Mouse (Mus musculus) embryonic facial prominence, embryonic 13.5 days (tissue): Measurements from ENCODE around the gene Foxn1. TPM values are rescaled to one million over a fixed set of nuclear protein-coding genes. Genes with fewer than 3 reads are reported as not detected.

ENCODE experiments used
- ATAC-seq: fragments of 200-750 bp; cut with Nextera tagmentation; 2 replicates; pipeline ENCODE4 v1.8.0; 2017; ENCODE audit warnings: low read depth; ENCODE audit not compliant: insufficient number of reproducible peaks, insufficient read depth, low FRiP score, low TSS enrichment
- H3K27ac ChIP-seq: fragments of 300-500 bp; sonication (generic); 2 replicates; pipeline ENCODE4 v1.5.1; 2015; ENCODE audit warnings: moderate library complexity, mild to moderate bottlenecking, inconsistent platforms
- H3K27me3 ChIP-seq: fragments of 300-500 bp; sonication (generic); 2 replicates; pipeline ENCODE4 v1.6.1; 2015; ENCODE audit warnings: mild to moderate bottlenecking, inconsistent platforms
- H3K36me3 ChIP-seq: fragments of 300-500 bp; sonication (generic); 2 replicates; pipeline ENCODE4 v1.6.1; 2015; ENCODE audit warnings: mild to moderate bottlenecking, inconsistent platforms
- H3K4me1 ChIP-seq: fragments of 300-500 bp; sonication (generic); 2 replicates; pipeline ENCODE4 v1.6.1; 2015; ENCODE audit warnings: inconsistent platforms
- H3K4me2 ChIP-seq: fragments of 300-500 bp; sonication (generic); 2 replicates; pipeline ENCODE4 v1.6.1; 2015; ENCODE audit warnings: moderate library complexity, mild to moderate bottlenecking, inconsistent platforms
- H3K4me3 ChIP-seq: fragments of 300-500 bp; sonication (generic); 2 replicates; pipeline ENCODE4 v1.5.1; 2015; ENCODE audit warnings: mild to moderate bottlenecking, inconsistent platforms
- H3K9ac ChIP-seq: fragments of 300-500 bp; sonication (generic); 2 replicates; pipeline ENCODE4 v1.6.1; 2015; ENCODE audit warnings: mild to moderate bottlenecking, inconsistent platforms
- H3K9me3 ChIP-seq: fragments of 300-500 bp; sonication (generic); 2 replicates; pipeline ENCODE4 v1.6.1; 2016; ENCODE audit warnings: inconsistent platforms
- WGBS: fragments of 180-500 bp; shearing (Covaris S2); methylation state at CpG from one replicate; pipeline ENCODE4 v1.1.7; 2015; ENCODE audit warnings: mixed read lengths; 5-methylcytosine and 5-hydroxymethylcytosine counted together
- polyA plus RNA-seq: library from polyadenylated mRNA; unstranded; fragments of >200 nt; fragmentation: Nextera tagmentation; extraction: Ambion mirVana; gene quantifications from 2 replicates; pipeline ENCODE4 v1.2.1, GENCODE M21; 2015

The Foxn1 gene
- polyA plus RNA-seq, 1 experiment from 2014 or later = 1.1 TPM

GRCm38 (mm10) chr11:78372610-78373009 is 13.7 kb downstream of the Foxn1 start:
- Histone ChIP-seq H3K4me1 (peaks cover 10% of the 10 kb centered on the region), H3K27me3 (no peaks in the 10 kb centered on the region), H3K36me3 (no peaks in the 10 kb centered on the region), H3K9me3 (no peaks in the 10 kb centered on the region), H3K4me3 (no peak overlapping the region), H3K27ac (no peak overlapping the region), H3K4me2 (no peak overlapping the region), H3K9ac (no peak overlapping the region)
- 68% methylated on average over 7 of the region's 7 CpGs for WGBS
- no peak for ATAC-seq

DNA sequence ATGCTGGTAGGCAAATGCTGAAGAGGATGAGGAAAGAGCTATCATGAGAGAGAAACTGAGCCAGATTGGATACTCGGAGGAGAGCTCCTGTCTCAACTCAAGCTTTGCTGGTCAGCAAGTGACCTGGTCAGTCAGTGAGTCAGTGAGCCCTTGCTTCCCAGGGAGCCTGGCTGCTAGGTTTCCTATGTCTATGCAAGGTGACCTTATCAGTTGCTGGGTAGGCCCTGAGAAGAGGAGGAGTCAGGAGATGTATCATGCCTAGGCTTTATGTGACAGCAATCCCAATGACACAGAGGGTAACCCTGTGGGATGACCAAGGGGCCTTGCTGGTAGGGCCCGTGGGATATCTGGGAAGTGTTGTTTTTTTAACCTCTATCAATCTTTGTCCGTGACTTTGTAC is 14.2 kb downstream of the Foxn1 start:
- no peak for ATAC-seq
- Histone ChIP-seq H3K4me1 (peaks cover 10% of the 10 kb centered on the region), H3K27me3 (no peaks in the 10 kb centered on the region), H3K36me3 (no peaks in the 10 kb centered on the region), H3K9me3 (no peaks in the 10 kb centered on the region), H3K27ac (no peak overlapping the region), H3K4me2 (no peak overlapping the region), H3K4me3 (no peak overlapping the region), H3K9ac (no peak overlapping the region)
- WGBS = 83% methylated on average over 3 of the region's 3 CpGs

DNA sequence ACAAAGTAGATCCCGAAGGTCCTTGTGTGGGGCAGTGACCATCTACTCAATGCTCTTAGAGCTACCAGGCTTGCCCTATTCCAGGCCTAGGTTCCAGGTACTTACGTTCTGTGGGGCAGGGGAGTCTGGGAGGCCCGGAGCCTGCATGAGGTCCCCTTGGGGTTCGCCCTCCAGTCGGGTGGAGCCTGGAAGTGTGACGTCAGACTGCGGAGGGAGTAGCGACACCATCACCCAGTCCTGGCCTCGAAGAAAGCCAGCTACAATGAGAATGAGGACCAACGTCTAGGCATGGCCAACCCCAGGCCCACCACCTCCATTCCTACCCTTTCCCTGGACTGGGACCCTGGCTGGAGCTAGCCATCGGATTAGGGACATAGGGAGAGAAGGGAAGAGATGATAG is 14.6 kb downstream of the Foxn1 start:
- H3K9ac ChIP-seq = no peak overlapping the region
- H3K9me3 ChIP-seq = no peaks in the 10 kb centered on the region
- H3K27ac ChIP-seq = no peak overlapping the region
- H3K4me3 ChIP-seq = no peak overlapping the region
- ATAC-seq = no peak
- H3K36me3 ChIP-seq = no peaks in the 10 kb centered on the region
- peaks cover 10% of the 10 kb centered on the region for H3K4me1 ChIP-seq
- WGBS = 91% methylated on average over 11 of the region's 11 CpGs
- H3K27me3 ChIP-seq = no peaks in the 10 kb centered on the region
- no peak overlapping the region for H3K4me2 ChIP-seq

DNA sequence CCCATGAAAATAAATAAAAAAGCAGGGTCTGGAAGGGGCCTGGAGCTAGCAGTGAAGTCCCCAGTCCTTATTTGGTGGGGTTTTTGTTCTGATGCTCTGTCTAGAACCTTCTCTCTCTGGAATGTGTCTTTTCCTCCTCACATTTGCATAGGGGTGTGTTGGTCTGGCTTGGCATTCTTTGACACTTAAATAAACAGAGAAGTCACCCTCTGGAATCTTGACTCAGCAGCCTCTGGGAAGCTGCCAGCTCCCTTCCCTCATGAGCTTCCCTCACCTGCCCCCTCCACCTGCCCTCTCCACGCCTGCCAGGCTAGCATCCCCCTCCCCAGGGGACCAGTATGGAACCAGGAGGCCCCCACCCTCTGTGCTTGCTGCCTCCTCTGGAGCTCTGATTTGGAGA is 16.0 kb downstream of the Foxn1 start:
- Histone ChIP-seq H3K27me3 (no peaks in the 10 kb centered on the region), H3K4me2 (no peak overlapping the region), H3K9ac (no peak overlapping the region), H3K36me3 (no peaks in the 10 kb centered on the region), H3K27ac (no peak overlapping the region), H3K4me1 (peaks cover 10% of the 10 kb centered on the region), H3K4me3 (no peak overlapping the region), H3K9me3 (no peaks in the 10 kb centered on the region)
- no peak for ATAC-seq
- WGBS = 50% methylated on average over 1 of the region's 1 CpGs

GRCm38 (mm10) chr11:78367456-78368225 is 18.7 kb downstream of the Foxn1 start:
- Histone ChIP-seq H3K9ac (no peak overlapping the region), H3K4me1 (peaks cover 6% of the 10 kb centered on the region; the same call in 1 of the 2 replicates), H3K36me3 (no peaks in the 10 kb centered on the region), H3K27ac (no peak overlapping the region), H3K9me3 (no peaks in the 10 kb centered on the region), H3K4me3 (no peak overlapping the region), H3K27me3 (no peaks in the 10 kb centered on the region), H3K4me2 (no peak overlapping the region)
- 84% methylated on average over 15 of the region's 15 CpGs for WGBS
- no peak for ATAC-seq

GRCm38 (mm10) chr11:78364103-78364502 is 22.3 kb downstream of the Foxn1 start:
- H3K27ac ChIP-seq = no peak overlapping the region
- H3K36me3 ChIP-seq = no peaks in the 10 kb centered on the region
- ATAC-seq = no peak
- WGBS = 55% methylated on average over 8 of the region's 8 CpGs
- no peaks in the 10 kb centered on the region for H3K27me3 ChIP-seq
- H3K9me3 ChIP-seq = no peaks in the 10 kb centered on the region
- H3K4me1 ChIP-seq = peaks cover 9% of the 10 kb centered on the region; the same call in 1 of the 2 replicates
- H3K4me3 ChIP-seq = no peak overlapping the region
- no peak overlapping the region for H3K4me2 ChIP-seq
- H3K9ac ChIP-seq = no peak overlapping the region

GRCm38 (mm10) chr11:78363309-78364007 is 22.9 kb downstream of the Foxn1 start:
- no peak overlapping the region for H3K9ac ChIP-seq
- no peaks in the 10 kb centered on the region for H3K27me3 ChIP-seq
- no peak overlapping the region for H3K27ac ChIP-seq
- peaks cover 9% of the 10 kb centered on the region; the same call in 1 of the 2 replicates for H3K4me1 ChIP-seq
- no peaks in the 10 kb centered on the region for H3K36me3 ChIP-seq
- no peak overlapping the region for H3K4me3 ChIP-seq
- no peaks in the 10 kb centered on the region for H3K9me3 ChIP-seq
- 71% methylated on average over 13 of the region's 13 CpGs for WGBS
- ATAC-seq = no peak
- no peak overlapping the region for H3K4me2 ChIP-seq

DNA sequence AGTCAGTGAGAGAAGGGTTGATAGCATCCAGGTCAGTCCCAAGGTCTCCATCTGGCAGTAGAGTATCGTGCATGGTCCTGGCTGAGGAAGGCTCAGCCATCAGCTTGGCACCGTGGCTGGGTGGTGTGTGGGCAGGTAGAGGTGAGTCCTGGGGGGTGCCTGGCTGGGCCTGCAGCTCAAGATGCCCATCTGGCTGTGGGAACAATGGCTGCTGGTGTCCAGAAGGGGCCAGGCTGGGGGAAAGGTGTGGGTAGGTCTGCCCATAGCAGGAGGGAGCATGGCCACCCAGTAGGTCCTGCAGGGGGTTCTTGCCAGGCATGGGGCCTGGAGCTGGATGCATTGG is 25.6 kb downstream of the Foxn1 start:
- Histone ChIP-seq H3K9me3 (no peaks in the 10 kb centered on the region), H3K9ac (no peak overlapping the region), H3K4me2 (peak overlapping the region; percentile 57), H3K36me3 (no peaks in the 10 kb centered on the region), H3K4me3 (no peak overlapping the region), H3K4me1 (peaks cover 9% of the 10 kb centered on the region; the same call in 1 of the 2 replicates), H3K27ac (no peak overlapping the region), H3K27me3 (0 out of 2 replicates have a peak, but pooled peaks cover 3% of the 10 kb centered on the region)
- no peak for ATAC-seq
- WGBS = 55% methylated on average over 2 of the region's 2 CpGs

GRCm38 (mm10) chr11:78360125-78360788 is 26.1 kb downstream of the Foxn1 start:
- H3K36me3 ChIP-seq = no peaks in the 10 kb centered on the region
- H3K9ac ChIP-seq = peak overlapping the region; percentile 27; the same call in 1 of the 2 replicates
- 0 out of 2 replicates have a peak, but pooled peaks cover 3% of the 10 kb centered on the region for H3K27me3 ChIP-seq
- no peak overlapping the region for H3K27ac ChIP-seq
- no peaks in the 10 kb centered on the region for H3K9me3 ChIP-seq
- H3K4me3 ChIP-seq = peak overlapping the region; percentile 36
- peaks cover 9% of the 10 kb centered on the region; the same call in 1 of the 2 replicates for H3K4me1 ChIP-seq
- H3K4me2 ChIP-seq = peak overlapping the region; percentile 57
- WGBS = 10% methylated on average over 13 of the region's 13 CpGs
- ATAC-seq = peak; percentile 66; the same call in 1 of the 2 replicates

DNA sequence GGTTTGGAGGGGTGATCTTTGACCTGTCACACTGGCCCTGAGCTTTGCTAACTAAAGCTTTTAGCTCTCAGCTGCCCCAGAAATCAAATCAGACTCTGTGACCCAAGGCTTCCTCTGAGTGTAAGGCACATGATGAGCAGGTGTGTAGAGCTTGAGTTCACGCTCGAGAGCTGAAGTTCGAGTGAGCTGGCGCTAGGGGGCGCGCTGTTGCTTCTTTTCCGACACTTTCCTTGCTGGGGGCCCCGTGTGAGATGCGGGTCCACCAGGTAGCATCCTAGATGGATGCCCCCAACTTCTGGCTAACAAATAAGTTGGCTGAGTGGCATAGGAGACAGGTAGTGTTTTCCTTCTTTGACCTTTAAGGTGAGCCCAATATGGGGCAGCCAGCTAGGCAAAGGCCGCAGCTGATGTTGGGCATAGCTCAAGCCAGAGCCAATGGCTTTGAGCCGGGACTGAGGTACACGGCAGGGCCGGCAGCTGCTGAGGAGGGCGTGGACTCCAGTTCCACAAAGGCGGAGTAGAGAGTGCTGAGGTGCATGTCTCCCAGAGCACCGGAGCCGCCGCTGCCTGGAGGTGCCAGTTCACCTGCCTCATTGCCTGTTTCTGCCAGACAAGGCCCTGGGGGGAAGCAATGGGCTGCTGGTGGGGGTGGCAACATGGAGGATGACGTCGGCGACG is 27.9 kb downstream of the Foxn1 start:
- Histone ChIP-seq H3K9me3 (no peaks in the 10 kb centered on the region), H3K4me1 (0 out of 2 replicates have a peak, but pooled peaks cover 3% of the 10 kb centered on the region), H3K4me2 (no peak overlapping the region), H3K9ac (no peak overlapping the region), H3K27ac (no peak overlapping the region), H3K27me3 (0 out of 2 replicates have a peak, but pooled peaks cover 3% of the 10 kb centered on the region), H3K4me3 (no peak overlapping the region), H3K36me3 (no peaks in the 10 kb centered on the region)
- no peak for ATAC-seq
- 14% methylated on average over 22 of the region's 22 CpGs for WGBS
